Mouse (Mus musculus) midbrain, embryonic 16.5 days (tissue): ENCODE measurements around the gene Otud7b. TPM values are rescaled to one million over a fixed set of nuclear protein-coding genes. Genes with fewer than 3 reads are reported as not detected.

Experiments
- ATAC-seq: fragments of 200-750 bp; cut with Nextera tagmentation; 2 replicates; pipeline ENCODE4 v1.8.0; 2017; ENCODE audit warnings: moderate TSS enrichment
- H3K27ac ChIP-seq: fragments of 300-500 bp; sonication (generic); 2 replicates; pipeline ENCODE4 v1.5.1; 2014; ENCODE audit warnings: mild to moderate bottlenecking, low read length, mixed read lengths
- H3K27me3 ChIP-seq: fragments of 300-500 bp; sonication (generic); 2 replicates; pipeline ENCODE4 v1.6.1; 2014; ENCODE audit warnings: low read depth, low read length, mixed read lengths; ENCODE audit not compliant: control insufficient read depth, insufficient read depth
- H3K36me3 ChIP-seq: fragments of 300-500 bp; sonication (generic); 2 replicates; pipeline ENCODE4 v1.6.1; 2014; ENCODE audit warnings: mild to moderate bottlenecking, low read length, moderate library complexity, mixed read lengths; ENCODE audit not compliant: control insufficient read depth, insufficient read depth
- H3K4me1 ChIP-seq: fragments of 300-500 bp; sonication (generic); 2 replicates; pipeline ENCODE4 v1.6.1; 2014; ENCODE audit warnings: mild to moderate bottlenecking, low read length, mixed read lengths; ENCODE audit not compliant: control insufficient read depth, insufficient read depth
- H3K4me2 ChIP-seq: fragments of 300-500 bp; sonication (generic); 2 replicates; pipeline ENCODE4 v1.6.1; 2014; ENCODE audit warnings: mild to moderate bottlenecking, low read length, mixed read lengths
- H3K4me3 ChIP-seq: fragments of 300-500 bp; sonication (generic); 2 replicates; pipeline ENCODE4 v1.5.1; 2014; ENCODE audit warnings: low read depth, mild to moderate bottlenecking, low read length, moderate library complexity, mixed read lengths
- H3K9ac ChIP-seq: fragments of 300-500 bp; sonication (generic); 2 replicates; pipeline ENCODE4 v1.6.1; 2014; ENCODE audit warnings: low read depth, low read length, mixed read lengths
- H3K9me3 ChIP-seq: fragments of 300-500 bp; sonication (generic); replicated peaks from 2 replicates; pipeline ENCODE4 v1.6.1; 2014; ENCODE audit warnings: mild to moderate bottlenecking, low read length, mixed read lengths; ENCODE audit not compliant: control insufficient read depth, poor library complexity, severe bottlenecking
- WGBS: fragments of 180-500 bp; shearing (Covaris S2); extraction: QIAGEN DNeasy Blood & Tissue Kit; methylation state at CpG from one replicate; pipeline ENCODE4 v1.1.7; 2014; 5-methylcytosine and 5-hydroxymethylcytosine counted together
- polyA plus RNA-seq: library from polyadenylated mRNA; unstranded; fragments of >200 nt; fragmentation: Nextera tagmentation; extraction: Ambion mirVana; gene quantifications from 2 replicates; pipeline ENCODE4 v1.2.1, GENCODE M21; 2015

Gene Otud7b
- polyA plus RNA-seq, 1 experiment from 2014 or later, result 7.0 TPM

DNA sequence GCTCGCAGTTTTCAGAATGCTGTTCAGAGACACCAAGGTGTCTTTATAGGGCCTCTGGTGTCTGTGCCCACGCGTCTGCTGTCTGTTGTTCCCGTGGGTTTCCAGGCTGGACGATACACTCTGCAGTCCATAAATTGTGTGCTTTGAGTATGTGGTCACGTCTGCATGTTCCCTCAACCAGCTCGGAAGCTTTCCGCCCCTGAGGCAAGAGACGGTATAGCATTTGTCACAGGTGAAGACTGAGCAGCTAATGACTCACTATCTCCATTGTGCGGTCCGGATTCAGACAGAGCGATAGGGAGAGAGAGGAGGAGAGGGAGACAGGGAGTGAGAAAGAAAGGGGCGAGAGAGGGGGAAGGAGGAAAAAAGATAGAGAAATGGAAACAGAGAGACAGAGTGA, 10.8 kb upstream of the Otud7b start:
- no peak for ATAC-seq
- Histone ChIP-seq H3K9ac (no peak overlapping the region), H3K27ac (no peak overlapping the region), H3K27me3 (no peaks in the 10 kb centered on the region), H3K36me3 (no peaks in the 10 kb centered on the region), H3K4me1 (no peaks in the 10 kb centered on the region), H3K4me3 (no peak overlapping the region), H3K4me2 (no peak overlapping the region), H3K9me3 (no peaks in the 10 kb centered on the region)
- 71% methylated on average over 13 of the region's 13 CpGs for whole genome bisulfite sequencing

- no peaks in the 10 kb centered on the region for H3K27me3 ChIP-seq
- H3K4me2 ChIP-seq, result no peak overlapping the region
- no peaks in the 10 kb centered on the region for H3K4me1 ChIP-seq
- 87% methylated on average over 13 of the region's 13 CpGs for WGBS
- no peak overlapping the region for H3K9ac ChIP-seq
- H3K27ac ChIP-seq, result no peak overlapping the region
- H3K4me3 ChIP-seq, result no peak overlapping the region
- ATAC-seq, result no peak
- H3K9me3 ChIP-seq, result no peaks in the 10 kb centered on the region
- H3K36me3 ChIP-seq, result no peaks in the 10 kb centered on the region
Measured at GRCm38 (mm10) chr3:96094203-96094602, 10.1 kb upstream of the Otud7b start.

DNA sequence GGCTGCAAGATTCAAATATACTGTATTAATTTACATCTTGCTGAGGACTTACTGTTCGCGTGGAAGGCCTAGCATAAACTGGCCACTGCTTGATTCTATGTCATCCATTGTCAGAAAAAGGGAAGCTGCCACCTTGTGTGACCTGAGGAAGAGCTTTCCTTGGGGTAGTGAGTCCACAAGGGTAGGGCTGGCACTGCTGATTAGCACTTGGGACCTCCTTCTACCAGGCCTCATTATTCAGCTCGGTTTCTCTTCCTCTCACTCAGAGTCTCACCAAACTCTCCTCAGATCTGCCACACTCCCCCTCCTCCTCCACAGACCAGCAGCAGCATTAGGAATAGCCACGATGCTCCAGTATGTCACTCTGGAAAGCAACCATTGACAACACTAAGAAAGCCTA, 6.2 kb upstream of the Otud7b start:
- WGBS, result 78% methylated on average over 4 of the region's 4 CpGs
- no peak for ATAC-seq
- Histone ChIP-seq H3K4me3 (no peak overlapping the region), H3K27me3 (no peaks in the 10 kb centered on the region), H3K4me1 (peaks cover 4% of the 10 kb centered on the region), H3K27ac (no peak overlapping the region), H3K36me3 (no peaks in the 10 kb centered on the region), H3K9ac (no peak overlapping the region), H3K9me3 (no peaks in the 10 kb centered on the region), H3K4me2 (no peak overlapping the region)

DNA sequence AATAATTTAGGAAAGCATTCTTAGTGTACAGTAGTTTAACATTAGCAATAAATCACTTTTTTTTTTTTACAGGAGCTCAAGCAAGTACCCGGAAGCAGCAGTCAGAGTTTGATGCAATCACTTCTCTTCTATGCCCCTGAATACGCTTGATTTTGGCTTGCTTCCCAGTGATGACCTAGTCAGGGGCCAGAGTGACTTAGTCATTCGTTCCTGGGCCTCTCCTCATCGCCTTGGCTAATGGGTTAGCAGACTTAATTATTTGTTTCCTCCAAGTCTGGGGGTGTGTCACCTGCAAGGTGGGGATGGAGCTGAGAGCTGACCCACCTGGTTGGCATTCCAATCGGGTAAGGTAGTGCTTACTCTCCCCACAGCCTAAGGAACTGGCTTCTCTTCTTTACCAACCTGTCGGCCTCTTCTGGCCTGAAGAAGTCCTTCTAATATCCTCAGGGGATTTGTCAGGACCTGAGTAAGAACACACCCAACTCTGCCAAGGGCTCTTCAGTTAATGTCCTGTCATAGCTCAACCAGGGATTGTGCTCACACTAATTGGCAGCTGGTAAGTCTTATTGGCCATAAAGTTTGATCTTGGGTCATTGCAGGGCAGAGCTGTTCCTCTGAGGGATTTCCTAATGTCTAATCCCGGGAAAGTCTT, 5.6 kb upstream of the Otud7b start:
- no peak for ATAC-seq
- Histone ChIP-seq H3K4me2 (no peak overlapping the region), H3K4me3 (no peak overlapping the region), H3K27ac (no peak overlapping the region), H3K27me3 (no peaks in the 10 kb centered on the region), H3K9me3 (no peaks in the 10 kb centered on the region), H3K36me3 (no peaks in the 10 kb centered on the region), H3K4me1 (peaks cover 4% of the 10 kb centered on the region), H3K9ac (no peak overlapping the region)
- WGBS, result 70% methylated on average over 7 of the region's 7 CpGs

DNA sequence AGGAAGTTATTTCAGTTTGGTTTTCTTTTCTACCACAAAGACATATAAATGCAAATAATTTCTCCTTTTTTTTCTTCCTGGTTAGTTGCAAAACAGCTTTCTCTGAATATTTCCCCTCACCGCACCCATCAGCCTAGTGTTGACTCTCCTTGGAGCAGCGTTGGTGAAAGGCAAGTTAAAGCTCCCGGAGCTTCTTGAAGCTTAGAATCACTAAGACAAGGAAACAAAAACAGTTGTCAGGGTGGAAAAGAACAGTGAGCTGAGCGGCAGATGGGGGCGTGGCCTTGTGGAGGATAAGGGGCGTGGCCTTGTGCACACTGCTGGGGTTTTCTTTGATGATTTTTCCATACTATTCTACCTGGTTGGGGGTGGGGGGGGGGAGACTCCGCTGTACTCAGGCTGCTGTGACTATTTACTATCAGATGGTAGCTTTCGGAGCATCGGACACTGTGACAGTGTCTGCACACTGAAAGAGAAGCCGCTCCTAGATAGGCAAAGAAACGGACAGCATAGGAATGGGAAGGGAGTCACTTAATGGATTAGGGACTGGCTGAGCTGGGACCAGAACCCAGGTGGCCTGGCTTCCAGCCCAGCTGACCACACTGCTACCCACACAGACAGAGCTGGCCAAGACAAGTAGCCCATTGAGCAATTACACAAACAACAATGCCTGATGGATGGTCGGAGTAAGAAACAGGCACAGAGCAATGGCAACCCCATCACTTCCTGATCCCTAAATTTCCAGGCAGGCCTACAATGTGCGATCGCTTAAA, 2.0 kb upstream of the Otud7b start:
- ATAC-seq, result no peak
- WGBS, result 19% methylated on average over 14 of the region's 14 CpGs
- peak overlapping the region; percentile 5; the same call in 1 of the 2 replicates for H3K4me3 ChIP-seq
- H3K9me3 ChIP-seq, result no peaks in the 10 kb centered on the region
- no peak overlapping the region for H3K9ac ChIP-seq
- H3K4me2 ChIP-seq, result peak overlapping the region; percentile 44
- H3K27ac ChIP-seq, result no peak overlapping the region
- no peaks in the 10 kb centered on the region for H3K36me3 ChIP-seq
- peaks cover 14% of the 10 kb centered on the region for H3K4me1 ChIP-seq
- no peaks in the 10 kb centered on the region for H3K27me3 ChIP-seq

DNA sequence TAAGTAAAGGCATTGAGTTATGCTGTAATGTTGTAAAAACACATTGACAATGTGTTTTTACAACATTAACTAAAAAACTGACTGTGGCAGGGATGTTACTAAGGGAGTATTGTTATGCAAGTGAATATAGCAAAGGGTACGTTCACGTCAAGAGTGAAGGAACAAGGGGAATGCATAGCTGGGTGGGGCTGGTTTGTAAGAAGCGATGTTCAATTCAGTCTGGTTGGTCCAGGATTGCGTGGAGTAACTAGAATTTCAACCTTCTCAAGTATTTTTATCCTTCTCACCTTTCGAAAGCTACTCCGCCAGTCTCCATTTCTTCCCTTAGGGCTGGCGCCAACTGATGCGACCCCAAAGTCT, 446 bp upstream of the Otud7b start:
- Histone ChIP-seq H3K36me3 (no peaks in the 10 kb centered on the region), H3K9me3 (no peaks in the 10 kb centered on the region), H3K4me1 (peaks cover 14% of the 10 kb centered on the region), H3K9ac (peak overlapping the region; percentile 83), H3K4me3 (peak overlapping the region; percentile 92), H3K4me2 (peak overlapping the region; percentile 94), H3K27me3 (no peaks in the 10 kb centered on the region), H3K27ac (peak overlapping the region; percentile 76)
- peak; percentile 57; the same call in 1 of the 2 replicates for ATAC-seq
- 1% methylated on average over 8 of the region's 8 CpGs for WGBS

GRCm38 (mm10) chr3:96105232-96105747, 963 bp downstream of the Otud7b start:
- peak overlapping the region; percentile 94 for H3K4me2 ChIP-seq
- H3K4me1 ChIP-seq, result peaks cover 14% of the 10 kb centered on the region
- no peak; the same call in 1 of the 2 replicates for ATAC-seq
- WGBS, result 9% methylated on average over 10 of the region's 10 CpGs
- peak overlapping the region; percentile 92 for H3K4me3 ChIP-seq
- H3K9me3 ChIP-seq, result no peaks in the 10 kb centered on the region
- H3K36me3 ChIP-seq, result no peaks in the 10 kb centered on the region
- H3K9ac ChIP-seq, result peak overlapping the region; percentile 83; the same call in 1 of the 2 replicates
- H3K27me3 ChIP-seq, result no peaks in the 10 kb centered on the region
- H3K27ac ChIP-seq, result no peak overlapping the region

DNA sequence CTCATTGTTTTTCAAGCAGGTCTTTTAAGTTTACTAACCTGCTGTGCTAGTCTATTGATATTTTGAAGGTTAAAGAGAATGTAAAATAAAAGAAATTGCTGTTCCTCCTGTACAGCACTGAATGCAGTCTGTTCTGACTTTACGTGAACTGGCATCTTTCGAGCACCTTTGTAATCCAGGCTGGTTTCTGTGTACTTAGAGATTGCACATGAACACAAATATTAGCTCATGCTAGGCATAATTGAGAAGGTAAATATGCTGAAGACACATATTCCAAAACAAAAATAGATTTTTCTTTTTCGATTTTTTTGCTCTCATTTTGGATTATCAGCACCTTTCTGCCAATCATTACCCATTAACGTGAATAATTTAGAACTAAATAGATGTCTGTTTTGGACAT, 1.8 kb downstream of the Otud7b start:
- H3K36me3 ChIP-seq, result no peaks in the 10 kb centered on the region
- 90% methylated on average over 4 of the region's 4 CpGs for WGBS

GRCm38 (mm10) chr3:96108315-96108714, 4.0 kb downstream of the Otud7b start:
- 78% methylated on average over 3 of the region's 3 CpGs for WGBS
- Histone ChIP-seq H3K9ac (no peak overlapping the region), H3K27me3 (no peaks in the 10 kb centered on the region), H3K36me3 (no peaks in the 10 kb centered on the region), H3K4me2 (no peak overlapping the region), H3K27ac (no peak overlapping the region), H3K4me3 (no peak overlapping the region), H3K9me3 (no peaks in the 10 kb centered on the region), H3K4me1 (peaks cover 10% of the 10 kb centered on the region)
- no peak for ATAC-seq

More for the DNA sequence above, 1.8 kb downstream of the Otud7b start:
- Histone ChIP-seq H3K27ac (no peak overlapping the region), H3K4me2 (no peak overlapping the region), H3K4me3 (no peak overlapping the region), H3K4me1 (peaks cover 14% of the 10 kb centered on the region), H3K9me3 (no peaks in the 10 kb centered on the region), H3K9ac (no peak overlapping the region), H3K27me3 (no peaks in the 10 kb centered on the region)
- ATAC-seq, result no peak
